ENCODE assay signal across 7 mouse cellular contexts in genomic region chr11:88717644-88718049, GRCm38 (mm10). TPM values are rescaled to one million over a fixed set of nuclear protein-coding genes. Genes with fewer than 3 reads are reported as not detected.
DNase-seq lines count a peak whose midpoint lies in the region; ATAC-seq lines count a peak whose summit lies in the region.

No protein-coding gene starts in this region.

- H3K27me3 ChIP-seq in heart, embryonic 16.5 days (ENCODE audit: control insufficient read depth, insufficient read depth, low read length): no peaks in the 10 kb centered on the region
- H3K27me3 ChIP-seq in lung, embryonic 15.5 days: no peaks in the 10 kb centered on the region

- ATAC-seq in heart, embryonic 16.5 days (replicated peaks; ENCODE audit: extremely low read depth, insufficient read depth, low FRiP score): peak; percentile 17
- ATAC-seq in lung, embryonic 15.5 days (ENCODE audit: borderline replicate concordance, extremely low read depth, low FRiP score, low TSS enrichment): peak; percentile 36

- H3K9ac ChIP-seq in heart, embryonic 16.5 days (ENCODE audit: low read length): peak overlapping the region; percentile 96
- peak overlapping the region; percentile 96 for H3K9ac ChIP-seq in lung, embryonic 15.5 days

- peak; percentile 59 for DNase-seq in retina, postnatal 1 day
- DNase-seq in retina, embryonic 14.5 days (ENCODE audit: low spot score): no peak
- DNase-seq in c-Kit-negative CD71-positive TER-119-positive erythroid progenitor cells, embryonic 14.5 days (ENCODE audit: low read depth, low spot score): peak; percentile 11
- DNase-seq in thymus, postnatal 4 days: peak; percentile 71
- no peak for DNase-seq in gastrocnemius, postnatal 25 days

- WGBS in heart, embryonic 16.5 days: 1% methylated on average over 38 of the region's 38 CpGs
- 0% methylated on average over 37 of the region's 38 CpGs for WGBS in lung, embryonic 15.5 days

- no peaks in the 10 kb centered on the region for H3K36me3 ChIP-seq in heart, embryonic 16.5 days (ENCODE audit: control insufficient read depth, insufficient read depth)
- H3K36me3 ChIP-seq in lung, embryonic 15.5 days: no peaks in the 10 kb centered on the region

- peaks cover 23% of the 10 kb centered on the region for H3K4me1 ChIP-seq in heart, embryonic 16.5 days (ENCODE audit: control insufficient read depth, insufficient read depth, low read length)
- H3K4me1 ChIP-seq in lung, embryonic 15.5 days: peaks cover 29% of the 10 kb centered on the region

- peak overlapping the region; percentile 95 for H3K27ac ChIP-seq in heart, embryonic 16.5 days (ENCODE audit: low read length)
- peak overlapping the region; percentile 89 for H3K27ac ChIP-seq in lung, embryonic 15.5 days

- peak overlapping the region; percentile 80 for H3K4me3 ChIP-seq in heart, embryonic 16.5 days (ENCODE audit: low read length)
- peak overlapping the region; percentile 97 for H3K4me3 ChIP-seq in lung, embryonic 15.5 days

- H3K4me2 ChIP-seq in heart, embryonic 16.5 days (ENCODE audit: low read depth, low read length): peak overlapping the region; percentile 80
- peak overlapping the region; percentile 79 for H3K4me2 ChIP-seq in lung, embryonic 15.5 days

- no peaks in the 10 kb centered on the region for H3K9me3 ChIP-seq in heart, embryonic 16.5 days (replicated peaks; ENCODE audit: control insufficient read depth, low read length)
- no peaks in the 10 kb centered on the region for H3K9me3 ChIP-seq in lung, embryonic 15.5 days

RNA-seq across cellular contexts. Expression of gene Msi2, which starts 0.7 kb away (rescaled TPM):
- 20.3 and 20.6 TPM in 2 replicates for polyA plus RNA-seq in heart, embryonic 16.5 days (2015; fragmentation: Nextera tagmentation; extraction: Ambion mirVana)
- polyA plus RNA-seq in lung, embryonic 15.5 days (2015; fragmentation: Nextera tagmentation; extraction: Ambion mirVana): 12.0 and 13.8 TPM in 2 replicates
- 100 to 1,000 TPM; 158 TPM for total RNA-seq in gastrocnemius, postnatal 25 days (2021)

Comparison
In these comparisons a context has a peak if more than half of its experiments do, and no peak if none do; other contexts are left out.
1. DNase-seq: peak in retina, postnatal 1 day (single experiment), c-Kit-negative CD71-positive TER-119-positive erythroid progenitor cells, embryonic 14.5 days (single experiment) and thymus, postnatal 4 days (single experiment); none in retina, embryonic 14.5 days (single experiment) and gastrocnemius, postnatal 25 days (single experiment).